In genomic region chr2:32881054-32881453, GRCm38 (mm10) we compare ENCODE assay signal across 8 mouse cellular contexts. TPM values are rescaled to one million over a fixed set of nuclear protein-coding genes. Genes with fewer than 3 reads are reported as not detected.
DNase-seq lines count a peak whose midpoint lies in the region; ATAC-seq and TF ChIP-seq lines count a peak whose summit lies in the region.

No protein-coding gene starts in this region.

- peaks cover 28% of the 10 kb centered on the region for H3K4me1 ChIP-seq in forebrain, postnatal 0 days (ENCODE audit: insufficient read depth)
- H3K4me1 ChIP-seq in forebrain, embryonic 14.5 days (ENCODE audit: control insufficient read depth, insufficient read depth, low read length): peaks cover 28% of the 10 kb centered on the region
- peaks cover 24 to 58% of the 10 kb centered on the region in 2 experiments for H3K4me1 ChIP-seq in ES-E14 (ENCODE audit: control insufficient read depth in 2 of 2, insufficient read depth in 2 of 2, low read length in 2 of 2, poor library complexity in 1 of 2)

- H3K4me2 ChIP-seq in forebrain, postnatal 0 days (ENCODE audit: low read depth): no peak overlapping the region
- H3K4me2 ChIP-seq in forebrain, embryonic 14.5 days (ENCODE audit: low read length): no peak overlapping the region

- H3K27ac ChIP-seq in forebrain, postnatal 0 days (ENCODE audit: low read depth, low read length): peak overlapping the region; percentile 35; the same call in 1 of the 2 replicates
- H3K27ac ChIP-seq in forebrain, embryonic 14.5 days (ENCODE audit: low read depth, low read length): no peak overlapping the region
- H3K27ac ChIP-seq in ES-E14 (ENCODE audit: insufficient read depth, low read depth, low read length, poor library complexity, severe bottlenecking) (no peak overlapping the region), macrophage (peak overlapping the region; percentile 98)

- H3K9me3 ChIP-seq in forebrain, postnatal 0 days (ENCODE audit: low read length): no peaks in the 10 kb centered on the region
- no peaks in the 10 kb centered on the region for H3K9me3 ChIP-seq in forebrain, embryonic 14.5 days (replicated peaks; ENCODE audit: control insufficient read depth, low read length)
- H3K9me3 ChIP-seq in ES-E14 (ENCODE audit: control insufficient read depth, insufficient read depth, low read depth, low read length): no peaks in the 10 kb centered on the region

- H3K79me2 ChIP-seq in macrophage (ENCODE audit: inconsistent target): peaks cover 95% of the 10 kb centered on the region

- H3K36me3 ChIP-seq in forebrain, postnatal 0 days (ENCODE audit: insufficient read depth): no peaks in the 10 kb centered on the region
- H3K36me3 ChIP-seq in forebrain, embryonic 14.5 days (ENCODE audit: control insufficient read depth, insufficient read depth, low read length): no peaks in the 10 kb centered on the region
- H3K36me3 ChIP-seq in ES-E14 (ENCODE audit: control insufficient read depth, insufficient read depth, low read length, poor library complexity, severe bottlenecking) (no peaks in the 10 kb centered on the region), macrophage (ENCODE audit: inconsistent target) (no peaks in the 10 kb centered on the region)

- WGBS in forebrain, postnatal 0 days: 36% methylated on average over 6 of the region's 6 CpGs
- WGBS in forebrain, embryonic 14.5 days: 24% methylated on average over 6 of the region's 6 CpGs
- 58% methylated on average over 5 of the region's 6 CpGs for WGBS in macrophage (ENCODE audit: missing documents)

- no peak for DNase-seq in forebrain, postnatal 0 days
- DNase-seq in forebrain, embryonic 14.5 days (ENCODE audit: low spot score): no peak
- DNase-seq in ES-E14 (ENCODE audit: low read depth, low spot score): no peak
- DNase-seq in heart, postnatal 25 days (ENCODE audit: low spot score): peak; percentile 41
- DNase-seq in spleen, adult 12 weeks (ENCODE audit: low spot score): no peak
- DNase-seq in gastrocnemius, adult 18-20 months (ENCODE audit: low spot score): no peak

- in situ Hi-C loops in ES-E14 (cut with MboI; ENCODE audit: low sequenced_read_pairs in 2 of 2, unreplicated experiment in 2 of 2): no loop called here

- intact Hi-C loops in heart, postnatal 25 days (cut with DNase I): no loop called here

- H3K4me3 ChIP-seq in forebrain, postnatal 0 days (ENCODE audit: low read depth, low read length): no peak overlapping the region
- H3K4me3 ChIP-seq in forebrain, embryonic 14.5 days (ENCODE audit: low read depth, low read length): no peak overlapping the region
- H3K4me3 ChIP-seq in ES-E14 (ENCODE audit: insufficient read depth in 1 of 2, low read depth in 1 of 2, low read length in 2 of 2, poor library complexity in 1 of 2, severe bottlenecking in 1 of 2): no peak overlapping the region
- no peak overlapping the region for H3K4me3 ChIP-seq in macrophage (ENCODE audit: inconsistent target)

- ATAC-seq in forebrain, postnatal 0 days: no peak
- no peak for ATAC-seq in forebrain, embryonic 14.5 days
- ATAC-seq in CD4-positive, CD25-positive, alpha-beta regulatory T cell, adult 4 months: no peak

- H3K27me3 ChIP-seq in forebrain, postnatal 0 days (ENCODE audit: insufficient read depth, low read length): no peaks in the 10 kb centered on the region
- H3K27me3 ChIP-seq in forebrain, embryonic 14.5 days (replicated peaks; ENCODE audit: control insufficient read depth, insufficient read depth, low read length): no peaks in the 10 kb centered on the region

- TF ChIP-seq CTCF in forebrain, postnatal 0 days (IDR thresholded peaks at IDR 0.05; ENCODE audit: low read depth): no peak

- no peak overlapping the region for H3K9ac ChIP-seq in forebrain, postnatal 0 days
- no peak overlapping the region for H3K9ac ChIP-seq in forebrain, embryonic 14.5 days (ENCODE audit: low read length)
- 0 out of 2 replicates have a peak overlapping the region, but pooled peaks have one; percentile 6 for H3K9ac ChIP-seq in ES-E14 (ENCODE audit: insufficient read depth, low read depth, low read length, poor library complexity, severe bottlenecking)

TF ChIP-seq in ES-E14, 5 proteins besides CTCF, POLR2A, EP300 and RAD21:
- TF ChIP-seq CHD2 (IDR thresholded peaks at IDR 0.05; ENCODE audit: low read depth, low read length) (no peak), ZNF384 (IDR thresholded peaks at IDR 0.05; ENCODE audit: low read depth, low read length) (no peak), HCFC1 (IDR thresholded peaks at IDR 0.05; ENCODE audit: borderline replicate concordance, insufficient read depth, low read length) (no peak), MAFK (IDR thresholded peaks at IDR 0.05; ENCODE audit: insufficient read depth, low read depth, low read length) (no peak), ZC3H11A (IDR thresholded peaks at IDR 0.05; ENCODE audit: borderline replicate concordance, low read depth, low read length) (no peak)
TF ChIP-seq in ES-E14: peak in this region for 0.

RNA-seq across cellular contexts. Expression of gene Fam129b, which starts 5.1 kb away (rescaled TPM):
- total RNA-seq in forebrain, postnatal 0 days (2014; rRNA removed): 38.1 and 43.9 TPM in 2 replicates
- 26.6 and 27.7 TPM in 2 replicates for polyA plus RNA-seq in forebrain, postnatal 0 days (2015; fragmentation: Nextera tagmentation; extraction: Ambion mirVana)
- polyA plus RNA-seq in forebrain, embryonic 14.5 days (2014; fragmentation: Nextera tagmentation; extraction: Ambion mirVana): 13.8 and 17.7 TPM in 2 replicates
- total RNA-seq in ES-E14 (2012; rRNA removed): 65.3 and 90.0 TPM in 2 replicates
- 10 to 100 TPM; 23.8 to 31.9 TPM for total RNA-seq in heart, postnatal 25 days (2021)
- 100 to 1,000 TPM in 13 of 26 experiments, 10 to 100 TPM in 13; 35.9 to 648 (median 91.5) TPM for total RNA-seq in macrophage (2018; cell fraction: chromatin; rRNA removed)
- total RNA-seq in macrophage (2018; cell fraction: cytosol; rRNA removed): 100 to 1,000 TPM in 14 of 26 experiments, 10 to 100 TPM in 12; 52.3 to 460 (median 164) TPM
- total RNA-seq in macrophage (2018; cell fraction: nucleus; rRNA removed): 100 to 1,000 TPM in 13 of 26 experiments, 10 to 100 TPM in 13; 39.2 to 371 (median 100) TPM
- 117 to 240 TPM (median 185 TPM) in 3 replicates for polyA plus RNA-seq in macrophage (2018)
- 1 to 10 TPM in 1 of 2 experiments, under 1 TPM in 1; 0.97 to 1.0 TPM for polyA plus RNA-seq in CD4-positive, CD25-positive, alpha-beta regulatory T cell, adult 4 months (2017; shearing (Covaris generic))
- total RNA-seq in gastrocnemius, adult 18-20 months (2021): 1 to 10 TPM; 4.8 to 8.2 TPM

RNA-seq across cellular contexts. Expression of gene Stxbp1, which starts 34.0 kb away (rescaled TPM):
- 109 and 135 TPM in 2 replicates for total RNA-seq in forebrain, postnatal 0 days (2014; rRNA removed)
- polyA plus RNA-seq in forebrain, postnatal 0 days (2015; fragmentation: Nextera tagmentation; extraction: Ambion mirVana): 268 and 350 TPM in 2 replicates
- polyA plus RNA-seq in forebrain, embryonic 14.5 days (2014; fragmentation: Nextera tagmentation; extraction: Ambion mirVana): 127 and 174 TPM in 2 replicates
- 4.0 and 6.6 TPM in 2 replicates for total RNA-seq in ES-E14 (2012; rRNA removed)
- total RNA-seq in heart, postnatal 25 days (2021): 10 to 100 TPM; 11.0 to 11.7 TPM
- 10 to 100 TPM; 17.2 to 71.6 (median 25.6) TPM for total RNA-seq in macrophage (2018; cell fraction: chromatin; rRNA removed)
- 10 to 100 TPM; 10.5 to 25.5 (median 16.1) TPM for total RNA-seq in macrophage (2018; cell fraction: cytosol; rRNA removed)
- 10 to 100 TPM; 14.4 to 64.5 (median 22.2) TPM for total RNA-seq in macrophage (2018; cell fraction: nucleus; rRNA removed)
- 9.7 to 16.3 TPM (median 12.2 TPM) in 3 replicates for polyA plus RNA-seq in macrophage (2018)
- polyA plus RNA-seq in CD4-positive, CD25-positive, alpha-beta regulatory T cell, adult 4 months (2017; shearing (Covaris generic)): 1 to 10 TPM; 4.2 to 4.7 TPM
- 1 to 10 TPM; 1.9 to 6.0 TPM for total RNA-seq in gastrocnemius, adult 18-20 months (2021)

Comparison
In these comparisons a context has a peak if more than half of its experiments do, and no peak if none do; other contexts are left out.
1. H3K27ac ChIP-seq: peak in forebrain, postnatal 0 days (single experiment) and macrophage (single experiment); none in forebrain, embryonic 14.5 days (single experiment) and ES-E14 (single experiment).